Mouse (Mus musculus): ENCODE measurements around the gene Hint3.
"Not testable (repeated sequence)": the region's sequence is repeated elsewhere in the genome, so short reads cannot be mapped to it uniquely, and the experiment has no call there.

Gene Hint3

DNA sequence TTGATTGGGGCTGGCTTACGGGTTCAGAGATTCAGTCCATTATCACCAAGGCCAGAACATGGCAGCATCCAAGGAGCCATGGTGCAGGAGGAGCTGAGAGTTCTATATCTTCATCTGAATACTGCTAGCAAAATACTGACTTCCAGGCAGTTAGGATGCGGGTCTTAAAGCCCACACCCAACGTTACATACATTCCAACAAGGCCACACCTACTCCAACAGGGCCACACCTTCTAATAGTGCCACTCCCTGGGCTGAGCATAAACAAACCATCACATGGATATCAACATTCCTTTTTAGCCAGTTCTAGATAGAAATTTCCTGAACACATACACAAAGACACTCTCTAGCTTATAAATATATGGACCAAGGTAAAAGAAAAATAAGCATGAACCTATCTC is at the start of gene Hint3:
TSS of gene Hint3 (minus strand) at position 120 of the 400 bp plus-strand sequence.
- DNase-seq, result no peak

DNA sequence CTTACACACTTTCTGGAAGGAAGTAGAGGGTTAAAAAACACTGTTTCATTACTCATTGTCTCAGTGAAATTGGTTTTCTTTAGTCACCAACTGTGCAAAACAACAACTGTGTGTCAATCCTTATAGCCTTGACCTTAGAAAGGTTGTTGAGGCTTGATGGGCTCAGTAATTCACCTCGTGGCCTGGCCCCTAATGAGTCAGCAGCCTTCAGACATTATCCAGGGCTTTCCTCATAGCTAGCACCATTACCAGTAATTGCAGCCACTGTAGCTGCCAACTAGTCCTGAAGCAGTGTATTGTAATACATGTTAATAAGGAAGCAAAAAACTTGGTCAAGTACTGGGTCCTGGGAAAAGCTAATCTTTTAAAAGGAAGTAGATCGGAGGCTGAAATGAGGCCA is 48.6 kb upstream of the Hint3 start:
- DNase-seq, result no peak

DNA sequence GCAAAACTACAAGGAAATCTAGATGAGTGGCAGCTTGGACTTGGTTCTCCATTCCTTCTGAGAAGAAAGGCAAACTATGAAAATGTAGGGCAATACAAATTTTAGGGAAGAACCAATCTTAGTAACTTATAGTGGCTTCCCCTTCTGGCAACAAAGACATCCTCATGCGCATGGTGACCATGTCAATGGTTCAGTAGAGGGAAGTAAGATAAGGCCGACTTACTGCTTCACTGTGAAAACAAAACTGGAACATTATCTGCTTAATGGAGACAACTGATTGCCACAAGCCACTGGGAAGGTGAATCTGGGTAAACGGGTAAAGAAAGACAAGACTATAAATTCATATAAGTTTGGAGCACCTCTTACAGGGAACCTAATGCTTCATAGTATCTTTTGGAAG is 45.4 kb upstream of the Hint3 start:
- no peak for DNase-seq

DNA sequence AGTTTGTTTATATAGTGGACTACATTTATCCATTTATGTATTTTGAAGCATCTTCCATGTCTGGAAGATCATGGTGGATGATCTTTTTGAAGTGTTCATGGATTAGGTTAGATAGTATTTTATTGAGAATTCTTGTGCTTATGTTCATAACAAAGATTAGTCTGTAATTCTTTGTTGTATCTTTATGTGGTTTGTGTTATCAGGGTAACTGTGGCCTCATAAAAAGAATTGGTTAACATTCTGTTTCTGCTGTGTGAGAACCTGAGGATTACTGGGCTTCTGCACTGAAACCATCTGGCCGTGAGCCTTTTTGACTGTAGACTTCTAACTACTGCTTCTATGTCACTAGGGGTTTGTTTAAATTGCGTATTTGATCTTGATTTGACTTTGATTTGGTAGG is 37.1 kb upstream of the Hint3 start:
- no peak for DNase-seq

DNA sequence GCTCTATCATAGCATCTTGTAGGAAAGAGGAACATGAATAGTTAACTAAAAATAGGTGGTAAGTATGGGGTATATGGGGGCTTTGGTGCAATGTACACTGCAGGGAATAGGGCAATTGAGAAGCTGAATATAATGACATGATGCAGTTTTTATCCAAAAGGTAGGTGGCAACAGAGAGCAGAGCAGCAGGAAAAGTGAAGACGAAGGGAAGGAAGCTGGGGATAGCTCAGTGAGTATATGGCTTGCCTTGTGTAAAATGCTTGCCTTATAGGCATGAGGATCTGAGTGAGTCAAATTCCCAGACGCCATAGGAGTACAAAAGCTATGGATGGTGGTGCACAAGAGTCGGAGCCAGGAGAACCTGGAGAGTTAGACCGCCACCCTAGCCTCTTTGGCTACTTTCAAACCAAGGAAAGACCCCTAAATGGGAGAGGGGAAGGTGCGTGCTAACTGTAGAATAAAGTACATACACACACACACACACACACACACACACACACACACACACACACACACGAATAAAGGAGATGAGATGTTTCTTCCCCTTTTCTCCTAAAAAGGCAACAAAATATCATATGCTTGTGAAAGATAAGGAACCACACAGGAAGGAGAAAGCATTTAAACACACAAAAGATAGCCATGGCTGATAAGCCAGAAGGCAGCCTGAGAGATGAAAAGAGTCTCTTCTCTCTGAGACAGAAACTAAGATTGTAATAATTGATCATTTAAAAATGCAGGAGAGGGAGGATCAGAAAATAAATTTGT is 31.3 kb upstream of the Hint3 start:
- no peak for DNase-seq

DNA sequence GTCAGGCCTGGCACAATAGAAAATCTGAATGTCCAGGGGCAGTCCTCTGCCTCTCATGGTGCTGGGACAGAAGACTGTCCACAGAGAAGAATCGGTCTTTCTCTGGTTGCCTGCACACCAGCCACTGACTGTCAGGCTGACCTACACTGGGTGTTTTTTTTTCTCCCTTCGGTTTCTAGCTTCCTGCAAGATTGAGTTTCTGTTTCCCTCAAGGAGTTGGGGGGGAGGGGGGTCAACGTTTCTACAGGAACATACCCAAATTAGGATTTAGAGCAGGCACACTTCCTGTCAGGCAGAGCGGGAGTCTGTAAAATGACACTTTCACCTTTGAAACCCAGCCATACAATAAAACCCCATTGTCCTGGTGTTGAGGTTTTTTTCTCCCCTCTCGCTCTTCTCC is 26.2 kb upstream of the Hint3 start:
- peak; percentile 21 for DNase-seq

DNA sequence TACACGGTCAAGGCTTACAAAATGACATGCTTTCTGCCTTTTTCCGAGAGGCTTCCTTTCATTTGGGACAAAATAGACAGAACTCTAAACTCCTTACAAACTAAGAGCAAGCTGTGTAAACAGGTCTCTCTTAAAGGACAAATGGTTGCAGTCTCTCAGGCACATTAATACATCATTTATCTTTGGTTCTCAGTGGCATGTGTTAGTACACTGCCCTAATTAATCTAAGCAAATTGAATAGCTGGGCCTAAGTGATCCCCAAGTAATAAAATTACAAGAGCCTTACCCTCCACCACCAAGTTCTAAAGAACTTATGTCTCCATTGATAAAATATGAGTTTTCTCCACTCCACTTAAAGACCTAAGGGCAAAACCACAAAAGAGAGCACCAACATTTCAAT is 18.2 kb upstream of the Hint3 start:
- no peak for DNase-seq

DNA sequence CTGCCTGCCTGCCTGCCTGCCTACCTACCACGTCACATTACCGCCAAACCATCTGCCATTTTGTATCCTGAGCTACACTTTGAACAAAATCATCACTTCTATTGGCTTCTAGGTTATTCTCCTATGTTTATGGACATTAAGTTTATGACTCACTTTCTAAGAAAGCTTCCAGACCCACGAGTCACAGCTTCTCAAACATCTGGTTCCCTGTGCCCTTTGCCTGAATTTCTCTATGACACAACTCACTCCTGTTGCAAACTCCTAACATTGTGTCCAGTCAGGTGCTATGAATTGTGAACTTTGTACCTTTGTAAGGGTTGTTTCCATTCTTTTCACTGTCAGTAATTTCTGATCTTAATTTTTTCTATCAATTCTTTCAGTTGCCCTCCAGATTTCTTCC is 8.8 kb upstream of the Hint3 start:
- DNase-seq, result no peak

DNA sequence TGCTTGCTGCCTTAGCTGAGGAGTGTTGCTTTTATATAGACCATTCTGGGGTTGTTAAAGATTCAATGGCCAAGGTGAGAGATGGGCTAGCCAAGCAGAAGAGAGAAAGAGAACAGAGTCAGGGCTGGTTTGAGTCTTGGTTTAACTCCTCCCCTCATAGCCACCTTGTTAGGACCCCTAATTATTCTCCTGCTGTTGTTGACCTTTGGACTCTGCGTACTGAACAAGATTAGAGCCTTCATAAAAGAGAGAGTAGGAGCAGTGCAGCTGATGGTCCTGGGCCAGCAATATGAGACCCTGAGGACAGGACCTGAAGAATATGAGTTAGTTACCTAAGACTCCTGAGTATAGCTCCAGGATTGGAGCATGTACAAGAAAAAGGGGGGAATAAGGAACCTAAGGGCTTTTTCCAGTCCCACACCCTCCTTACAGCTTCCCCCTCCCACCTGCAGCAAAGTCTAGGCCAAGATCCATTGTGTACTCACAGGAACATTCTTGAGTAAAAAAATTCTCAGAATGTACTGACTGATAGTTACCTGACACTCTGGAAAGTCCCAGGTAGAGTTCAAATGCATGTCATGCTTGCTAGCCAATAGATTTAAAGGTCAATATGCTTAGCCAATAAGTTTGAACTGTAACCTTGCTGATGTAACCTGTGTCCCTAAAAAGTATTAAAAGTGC is 7.2 kb upstream of the Hint3 start:
- DNase-seq, result not testable (repeated sequence)

DNA sequence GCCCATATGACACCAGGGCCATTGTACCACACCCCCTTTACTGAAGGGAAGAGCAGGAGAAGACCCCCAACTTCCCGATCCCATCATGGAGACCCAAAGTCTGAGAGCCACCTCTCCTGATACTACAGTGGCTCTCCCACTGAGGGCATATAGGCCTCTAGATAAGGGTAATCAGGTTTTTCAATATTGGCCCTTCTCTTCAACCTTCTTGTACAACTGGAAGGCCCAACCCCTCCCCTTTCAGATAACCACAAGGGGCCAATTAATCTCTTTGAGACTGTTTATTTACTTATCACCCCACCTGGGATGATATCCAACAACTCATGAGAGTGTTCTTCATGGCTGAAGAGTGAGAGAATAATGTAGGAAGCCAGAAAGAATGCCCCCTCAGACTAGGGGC is 3.3 kb upstream of the Hint3 start:
- DNase-seq, result no peak

DNA sequence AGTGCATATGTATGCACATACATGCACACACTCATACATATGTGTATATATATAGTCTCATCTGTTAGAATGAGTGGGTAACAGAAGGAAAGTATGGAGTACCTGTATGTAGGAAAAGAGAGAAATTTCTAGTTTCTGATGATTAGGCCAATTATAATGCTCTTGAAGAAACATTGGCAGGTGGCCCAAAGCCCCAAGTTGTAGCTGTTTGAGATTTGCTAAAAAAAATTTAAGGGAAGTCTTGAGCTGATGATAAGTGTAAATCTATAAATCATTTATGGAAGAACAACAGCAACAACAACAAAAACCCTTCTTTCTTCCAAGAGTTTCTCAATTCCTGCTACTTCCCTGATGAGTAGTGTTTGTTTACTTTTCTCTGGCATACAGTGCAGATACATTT is 545 bp upstream of the Hint3 start:
- no peak for DNase-seq

DNA sequence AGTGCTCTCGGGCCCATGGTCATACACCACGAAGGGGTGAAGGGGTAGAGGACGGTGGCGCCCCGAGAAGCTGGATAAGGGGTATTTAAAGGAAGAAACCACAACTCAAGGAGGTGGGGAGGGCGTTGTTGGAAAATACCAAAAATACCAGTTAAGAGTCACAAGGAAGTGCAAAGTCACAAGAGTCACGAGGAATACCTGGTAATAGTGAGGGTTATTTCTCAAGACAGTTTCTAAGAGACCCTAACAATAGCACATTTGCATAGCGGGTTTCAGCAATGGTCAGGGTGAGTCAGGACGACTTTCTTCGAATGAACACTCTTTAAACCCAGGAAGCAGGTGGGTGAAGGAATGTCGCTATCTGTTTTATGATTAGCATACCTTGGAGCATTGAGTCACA is 988 bp downstream of the Hint3 start:
- DNase-seq, result not testable (repeated sequence)

DNA sequence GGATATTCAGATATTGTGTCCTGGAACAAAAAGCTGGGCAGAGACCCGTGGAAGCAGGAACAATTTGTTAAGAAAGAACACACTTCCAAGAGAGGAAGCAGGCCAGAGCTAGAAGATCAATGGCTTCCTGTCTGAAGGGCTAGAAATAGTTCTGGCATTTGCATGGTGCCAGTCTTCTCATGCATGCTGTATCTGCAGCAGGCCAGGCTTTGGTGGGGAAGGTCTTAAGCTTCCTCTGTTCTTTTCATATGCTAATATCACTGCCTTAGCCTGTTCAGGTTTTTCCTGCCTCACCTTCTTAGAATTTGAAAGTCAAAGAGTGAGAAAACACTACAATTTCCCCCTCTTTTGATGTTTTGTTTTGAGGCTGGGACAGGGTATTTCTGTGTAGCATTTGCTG is 1.9 kb downstream of the Hint3 start:
- no peak for DNase-seq

DNA sequence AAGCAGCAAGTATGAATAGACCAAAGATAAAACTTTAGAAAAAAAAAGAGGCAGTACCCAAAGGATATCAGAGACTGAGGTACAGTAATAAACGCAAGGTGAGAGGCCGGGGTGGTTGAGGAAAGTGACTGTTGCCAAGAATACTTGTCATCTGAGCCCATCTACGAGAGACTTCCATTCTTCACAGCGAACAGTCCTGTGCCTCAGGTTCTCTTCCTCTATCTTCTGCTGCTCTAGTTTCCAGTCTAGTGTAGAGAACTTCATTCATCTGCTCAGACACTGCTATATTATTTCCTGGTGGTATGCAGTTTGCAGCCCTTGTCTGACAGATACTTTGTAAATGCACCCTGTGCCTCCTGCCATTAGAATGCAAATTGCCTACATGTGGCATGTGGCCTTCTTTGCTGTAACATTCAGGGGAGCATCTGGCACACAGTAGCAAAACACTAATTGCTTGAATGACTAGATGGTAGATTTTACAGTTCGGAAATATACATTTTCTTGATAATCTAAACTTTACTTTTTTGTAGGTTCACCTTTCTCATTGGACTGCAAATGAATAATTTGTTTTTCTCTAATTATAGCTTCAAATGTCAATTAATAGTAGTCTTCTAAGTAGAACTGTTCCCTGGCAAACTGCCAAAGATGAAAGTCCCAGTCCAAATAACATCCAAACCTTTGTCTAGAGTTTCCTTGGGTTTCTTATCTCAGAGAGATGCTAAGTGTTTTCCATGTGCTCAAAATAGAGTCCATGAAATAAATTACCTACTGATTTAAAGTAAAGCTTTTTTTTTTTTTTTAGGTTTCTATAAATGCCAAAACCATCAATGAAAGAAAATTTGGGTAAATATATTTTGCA is 5.0 kb downstream of the Hint3 start:
- no peak for DNase-seq

DNA sequence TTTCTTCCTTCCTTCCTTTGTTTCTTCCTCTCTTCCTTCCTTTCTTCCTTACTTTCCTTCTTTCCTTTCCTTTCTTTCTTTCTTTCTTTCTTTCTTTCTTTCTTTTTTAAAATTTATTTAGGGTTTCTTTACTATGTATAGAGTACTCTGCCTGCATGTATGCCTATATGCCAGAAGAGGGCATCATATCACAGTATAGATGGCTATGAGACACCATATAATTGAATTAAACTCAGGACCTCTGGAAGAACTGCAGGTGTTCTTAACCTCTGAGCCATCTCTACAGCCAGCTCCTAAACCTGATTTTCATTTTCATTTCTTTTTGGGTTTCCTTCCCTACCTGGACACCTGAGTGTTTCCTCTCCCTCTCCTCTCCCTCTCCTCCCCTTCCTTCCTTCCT is 6.5 kb downstream of the Hint3 start:
- DNase-seq, result no peak

DNA sequence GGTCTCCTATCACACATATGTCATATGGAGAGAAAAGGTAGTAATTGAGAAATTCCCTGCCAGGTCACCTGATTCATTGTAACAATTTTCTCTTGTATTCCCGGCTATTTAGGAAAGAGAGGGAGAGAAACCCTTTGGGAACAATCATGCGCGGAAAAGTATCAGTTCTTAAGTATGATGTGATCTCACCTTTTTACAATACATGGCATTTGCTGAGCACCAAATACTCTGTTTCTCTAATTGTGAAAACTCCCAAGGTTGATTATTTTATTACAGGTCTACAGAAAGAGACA is 10.6 kb downstream of the Hint3 start:
- DNase-seq, result no peak

DNA sequence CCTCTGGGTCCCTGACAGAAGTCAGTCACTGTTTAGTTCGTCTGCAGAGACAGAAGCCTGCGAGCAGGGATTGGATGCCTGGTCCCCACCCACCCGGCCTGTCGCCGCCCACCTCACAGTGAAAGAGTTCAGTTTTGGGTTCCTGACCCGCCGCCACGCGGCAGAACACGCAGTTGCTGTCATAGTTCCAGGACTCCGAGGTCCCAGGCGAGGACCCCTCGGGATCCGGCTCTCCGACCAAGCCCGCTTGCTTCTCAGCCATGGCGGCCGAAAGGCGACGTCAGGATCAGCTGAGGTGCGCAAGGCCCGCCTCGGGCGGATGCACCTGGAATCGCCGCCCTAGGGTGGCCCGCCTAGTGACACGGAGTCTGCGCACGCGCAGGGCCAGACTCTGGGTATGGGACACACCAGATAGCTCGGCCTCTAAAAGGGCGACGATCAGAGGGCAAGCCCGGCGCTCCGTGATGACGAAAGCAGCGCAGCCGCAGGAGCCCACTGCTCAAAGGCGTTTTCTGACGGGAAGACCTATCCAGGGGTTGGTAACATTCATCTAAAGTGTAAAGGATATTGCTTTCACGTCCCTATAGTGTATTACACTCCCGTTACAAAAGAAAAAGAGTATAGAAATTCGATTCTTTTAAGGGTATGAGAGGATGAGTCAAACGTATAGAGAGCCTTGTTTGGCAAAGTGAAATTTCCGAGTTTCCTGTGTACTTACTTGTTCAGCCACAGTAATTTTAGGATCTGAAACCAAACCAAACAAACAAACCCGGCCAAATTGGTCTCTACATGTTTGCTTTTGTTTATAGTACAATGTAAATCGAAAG is 11.1 kb downstream of the Hint3 start:
- DNase-seq, result peak; percentile 98

DNA sequence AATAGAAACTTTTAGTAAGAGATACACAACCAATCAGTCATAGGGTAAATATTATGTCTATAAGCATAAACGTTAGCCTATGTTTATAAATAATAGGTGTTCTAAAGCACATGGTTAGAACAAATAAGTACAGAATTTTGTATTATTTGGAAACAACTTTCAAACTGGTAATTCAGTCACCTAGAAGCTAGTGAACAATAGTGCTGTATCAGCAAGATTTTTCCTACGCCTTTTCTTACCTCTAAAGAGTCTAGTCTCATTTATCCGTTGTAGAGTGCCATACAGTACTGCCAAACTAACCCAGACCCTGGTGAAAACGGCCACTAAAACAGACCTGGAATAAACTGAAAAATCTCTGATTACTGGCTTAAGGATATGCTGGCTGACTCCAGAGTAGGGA is 16.4 kb downstream of the Hint3 start:
- DNase-seq, result no peak

DNA sequence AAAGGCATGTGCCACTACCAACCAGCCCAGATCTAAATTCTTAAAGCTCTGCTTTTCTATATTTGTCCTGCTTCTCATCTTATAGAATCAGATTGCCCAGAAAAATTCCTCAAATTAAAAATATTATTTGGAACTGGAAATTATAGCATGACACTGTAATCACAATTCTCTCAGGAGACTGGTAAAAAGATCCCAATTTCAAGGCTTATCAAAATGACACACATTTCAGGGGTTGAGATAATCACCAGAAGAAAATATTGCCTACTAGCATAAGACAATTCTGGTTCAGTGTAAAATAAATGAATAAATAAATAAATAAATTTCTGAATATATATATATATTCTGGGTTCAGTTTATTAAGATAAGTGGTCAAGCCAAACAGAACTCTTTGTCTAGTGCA is 19.8 kb downstream of the Hint3 start:
- no peak for DNase-seq

DNA sequence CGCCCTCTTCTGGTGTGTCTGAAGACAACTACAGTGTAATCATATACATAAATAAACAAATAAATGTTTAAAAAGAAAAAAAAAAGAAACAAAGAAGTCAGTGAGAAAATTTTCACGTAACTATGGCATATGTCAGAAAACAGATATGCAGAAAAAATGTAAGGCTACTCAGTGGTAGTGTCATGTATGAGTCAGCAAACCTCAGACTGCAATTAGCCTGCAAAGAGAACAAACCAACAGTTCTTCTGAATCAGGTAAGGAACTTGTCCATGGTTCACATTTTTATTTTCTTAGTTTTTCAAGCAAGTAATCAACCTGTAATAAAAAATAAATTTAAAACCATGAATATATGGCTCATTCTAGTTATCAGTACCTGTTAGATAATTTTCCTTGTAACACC is 21.3 kb downstream of the Hint3 start:
- no peak for DNase-seq

DNA sequence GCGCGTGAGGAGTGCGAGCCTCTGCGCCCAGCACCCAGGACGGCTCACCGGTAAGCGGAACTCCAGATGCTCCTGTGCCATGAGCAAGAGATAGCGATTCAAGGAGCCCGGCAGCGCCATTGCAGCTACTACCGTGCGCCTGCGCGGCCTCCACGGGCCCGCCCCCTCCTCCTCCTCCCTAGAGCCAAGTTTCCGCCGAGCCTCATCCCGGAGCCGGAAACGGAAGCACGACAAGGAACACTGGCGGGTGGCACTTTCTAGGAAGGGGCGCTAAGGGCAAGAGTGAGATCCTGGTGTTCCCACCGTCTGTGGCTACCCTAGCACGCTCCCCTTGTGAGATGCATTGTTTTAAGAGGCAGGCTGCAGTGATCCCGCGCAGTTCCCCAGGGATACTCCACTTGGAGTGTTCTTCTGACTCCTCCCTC is 28.9 kb downstream of the Hint3 start, which contains the start of gene Trmt11:
TSS of gene Trmt11 (minus strand) at position 208 of the 425 bp plus-strand sequence.
- peak; percentile 89 for DNase-seq

DNA sequence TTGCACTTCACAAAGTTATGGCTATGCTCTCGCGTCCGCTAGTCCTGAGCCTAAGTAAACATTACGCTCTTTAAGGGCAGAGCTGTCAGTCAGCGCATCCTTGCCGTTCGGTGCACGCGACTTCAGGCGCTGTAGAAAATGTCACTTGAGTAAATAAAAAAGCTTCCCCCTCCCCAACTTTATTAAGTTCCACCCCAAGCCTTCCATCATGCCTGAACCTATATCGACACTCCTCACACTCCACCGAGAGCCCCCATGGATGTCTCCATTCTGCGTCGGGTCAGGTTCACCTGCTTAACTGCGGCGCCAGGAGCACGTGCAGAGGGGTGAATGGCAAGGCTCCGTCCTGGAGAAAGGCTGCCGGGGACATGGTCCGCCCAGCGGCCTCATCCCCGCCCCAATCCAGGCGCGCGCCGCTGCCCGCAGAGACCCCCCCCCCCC is 29.3 kb downstream of the Hint3 start:
- DNase-seq, result no peak

DNA sequence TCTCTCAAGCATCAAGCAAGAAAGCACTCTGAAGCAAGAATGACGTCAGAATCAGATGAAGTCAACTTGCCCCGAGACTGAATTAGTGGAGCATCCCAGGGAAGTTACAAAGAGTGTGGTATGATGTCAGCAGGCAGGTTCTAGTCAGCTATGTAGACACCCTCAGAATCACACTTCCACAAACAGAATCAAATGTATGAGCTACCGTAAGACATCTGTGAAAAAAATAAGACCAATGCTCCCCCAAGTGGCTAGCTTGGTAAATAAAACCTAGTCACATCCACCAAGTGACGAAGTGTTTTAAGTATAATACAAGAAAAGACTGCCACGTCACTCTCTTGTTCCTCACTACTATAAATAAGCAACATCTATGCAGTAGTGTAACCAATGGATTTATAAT is 42.4 kb downstream of the Hint3 start:
- no peak for DNase-seq
